Mouse (Mus musculus): ENCODE results near the gene Olfr1513. TPM values are rescaled to one million over a fixed set of nuclear protein-coding genes. Genes with fewer than 3 reads are reported as not detected.
"Not testable (repeated sequence)": the region's sequence is repeated elsewhere in the genome, so short reads cannot be mapped to it uniquely, and the experiment has no call there.

Olfr1513 gene
- polyA plus RNA-seq, 1 experiment from 2014 or later: not detected

DNA sequence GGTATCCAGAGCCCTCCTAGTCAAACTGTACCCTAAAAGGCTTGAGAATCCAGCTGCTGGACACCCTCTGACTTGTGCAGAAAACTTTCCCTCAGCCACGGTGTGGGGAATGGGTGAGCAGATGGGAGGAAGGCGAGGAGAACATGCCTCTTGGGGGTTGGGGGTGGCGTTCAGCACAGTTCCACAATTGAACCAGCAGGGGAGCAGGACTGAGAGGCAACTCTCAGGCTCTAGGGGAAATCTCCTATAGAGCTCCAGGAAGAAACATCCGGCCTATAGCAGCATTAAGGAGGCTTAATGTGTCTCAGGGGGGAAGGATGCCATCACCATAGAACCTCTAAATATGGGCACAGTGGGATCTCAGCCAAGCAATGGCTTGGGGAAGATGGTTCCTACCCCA lies 30.3 kb downstream of the Olfr1513 start:
- Histone ChIP-seq H3K4me3 (peak overlapping the region; percentile 53; the same call in 1 of the 2 replicates), H3K4me2 (peak overlapping the region; percentile 88), H3K4me1 (replicated peaks) (peaks cover 33% of the 10 kb centered on the region), H3K36me3 (no peaks in the 10 kb centered on the region), H3K9ac (no peak overlapping the region; the same call in 1 of the 2 replicates), H3K9me3 (no peaks in the 10 kb centered on the region), H3K27ac (peak overlapping the region; percentile 30; the same call in 1 of the 2 replicates), H3K27me3 (no peaks in the 10 kb centered on the region)
- peak; percentile 54 for ATAC-seq (ENCODE audit: low FRiP score)
- WGBS: 3% methylated on average over 4 of the region's 4 CpGs

DNA sequence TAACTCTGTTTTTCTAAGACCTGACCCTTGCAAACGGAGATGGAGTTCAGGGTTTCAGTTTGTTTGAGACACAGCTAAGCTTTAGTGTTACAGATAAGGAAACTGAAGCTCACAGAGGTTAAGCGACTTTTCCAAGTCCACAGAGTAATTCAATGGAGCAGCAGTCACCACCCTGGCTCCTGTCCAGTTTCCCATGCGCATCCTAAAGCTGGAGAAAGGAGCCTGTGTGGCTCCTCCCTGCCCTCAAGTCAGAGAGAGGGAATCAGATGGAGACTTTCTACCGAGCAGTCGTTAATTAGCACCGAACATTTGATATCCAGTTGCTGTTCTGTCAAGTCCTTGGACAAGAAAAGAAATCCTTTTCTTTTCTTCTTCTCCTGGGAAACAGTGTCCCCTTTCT lies 36.8 kb downstream of the Olfr1513 start:
- ATAC-seq (ENCODE audit: low FRiP score): no peak
- Histone ChIP-seq H3K4me1 (replicated peaks) (peaks cover 19% of the 10 kb centered on the region), H3K9ac (0 out of 2 replicates have a peak overlapping the region, but pooled peaks have one; percentile 3), H3K4me3 (no peak overlapping the region), H3K4me2 (no peak overlapping the region), H3K9me3 (no peaks in the 10 kb centered on the region), H3K36me3 (peaks cover 6% of the 10 kb centered on the region), H3K27me3 (no peaks in the 10 kb centered on the region), H3K27ac (peak overlapping the region; percentile 23; the same call in 1 of the 2 replicates)
- 64% methylated on average over 6 of the region's 6 CpGs for WGBS

DNA sequence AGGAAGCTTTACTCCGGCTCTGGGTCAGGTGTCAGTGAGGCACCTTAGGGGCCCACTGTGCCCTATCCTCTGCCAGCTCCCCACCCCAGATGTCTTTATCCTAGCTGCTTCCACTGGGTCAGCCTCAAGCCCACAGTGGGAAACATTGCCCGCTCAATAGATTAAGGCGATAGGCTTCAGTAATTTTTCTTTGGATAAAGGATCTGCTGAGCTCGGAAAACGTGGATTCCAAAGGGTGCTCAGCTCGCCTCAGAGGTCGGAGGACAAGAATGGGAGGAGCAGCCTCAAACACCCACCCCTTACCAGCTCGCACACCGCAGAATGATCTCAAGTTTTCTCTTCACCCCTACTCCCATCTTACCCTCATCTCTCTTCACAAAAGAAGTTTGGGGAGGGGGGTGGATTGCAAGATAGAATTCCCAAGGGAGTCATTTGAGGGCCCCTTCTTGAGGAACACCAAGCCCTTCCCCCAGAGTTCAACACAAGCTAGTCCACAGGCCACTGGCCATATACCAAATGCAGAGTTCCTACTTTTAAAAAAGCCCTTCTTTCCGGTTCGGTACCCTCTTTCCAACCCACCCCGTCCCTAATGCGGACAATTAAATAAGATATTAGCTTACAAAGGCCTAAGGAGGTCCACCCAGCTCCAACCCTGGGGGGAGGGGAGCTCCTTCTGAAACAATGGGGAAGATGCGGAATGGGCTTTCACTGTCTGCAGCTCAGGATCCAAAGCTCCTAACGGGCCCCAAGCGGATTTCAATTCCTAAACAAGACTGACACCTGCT lies 39.6 kb downstream of the Olfr1513 start:
- 2% methylated on average over 16 of the region's 16 CpGs for WGBS
- H3K9ac ChIP-seq: peak overlapping the region; percentile 92

DNA sequence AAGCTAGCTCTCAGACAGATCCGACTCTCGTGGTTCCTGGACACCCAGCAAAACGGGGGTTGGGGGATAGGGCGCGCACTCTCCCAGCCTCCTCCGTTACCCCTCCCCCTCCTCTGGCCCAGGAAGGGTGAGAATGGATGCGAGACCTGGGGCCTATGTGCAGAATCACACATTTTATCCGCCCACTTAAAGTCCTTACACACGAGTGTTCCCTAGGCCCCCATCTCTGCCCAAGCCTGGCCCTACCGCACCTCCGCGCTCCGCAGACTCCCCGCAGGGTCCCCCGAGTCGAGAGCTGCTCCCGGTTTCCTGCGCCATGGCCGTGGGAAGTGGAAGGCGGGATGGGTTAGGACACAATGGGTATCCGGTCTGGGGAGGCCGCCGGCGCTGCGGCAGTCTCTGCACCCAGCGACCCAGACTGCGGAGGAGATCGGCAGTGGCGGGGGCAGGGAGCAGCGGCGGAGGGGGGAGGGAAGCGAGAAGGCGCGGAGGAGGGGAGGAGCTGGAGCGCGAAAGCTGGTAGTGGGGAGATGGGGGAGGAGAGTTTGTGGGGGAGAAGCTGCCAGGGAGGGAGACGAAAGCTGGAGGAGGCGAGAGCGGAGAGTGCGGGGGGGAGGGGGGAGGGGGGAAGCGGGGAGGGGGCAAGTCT lies 40.3 kb downstream of the Olfr1513 start:
- Histone ChIP-seq H3K27ac (peak overlapping the region; percentile 97), H3K4me2 (peak overlapping the region; percentile 95), H3K9ac (peak overlapping the region; percentile 92), H3K4me3 (peak overlapping the region; percentile 78), H3K4me1 (replicated peaks) (peaks cover 54% of the 10 kb centered on the region), H3K36me3 (peaks cover 40% of the 10 kb centered on the region), H3K27me3 (no peaks in the 10 kb centered on the region), H3K9me3 (no peaks in the 10 kb centered on the region)
- WGBS: 1% methylated on average over 36 of the region's 41 CpGs
- peak; percentile 90 for ATAC-seq (ENCODE audit: low FRiP score)

More for the DNA sequence above, 39.6 kb downstream of the Olfr1513 start:
- peak; percentile 81 for ATAC-seq (ENCODE audit: low FRiP score)
- H3K27me3 ChIP-seq: no peaks in the 10 kb centered on the region
- peak overlapping the region; percentile 78 for H3K4me3 ChIP-seq
- no peaks in the 10 kb centered on the region for H3K9me3 ChIP-seq
- peaks cover 33% of the 10 kb centered on the region for H3K36me3 ChIP-seq
- H3K4me1 ChIP-seq (replicated peaks): peaks cover 47% of the 10 kb centered on the region
- H3K27ac ChIP-seq: peak overlapping the region; percentile 97
- H3K4me2 ChIP-seq: peak overlapping the region; percentile 95

DNA sequence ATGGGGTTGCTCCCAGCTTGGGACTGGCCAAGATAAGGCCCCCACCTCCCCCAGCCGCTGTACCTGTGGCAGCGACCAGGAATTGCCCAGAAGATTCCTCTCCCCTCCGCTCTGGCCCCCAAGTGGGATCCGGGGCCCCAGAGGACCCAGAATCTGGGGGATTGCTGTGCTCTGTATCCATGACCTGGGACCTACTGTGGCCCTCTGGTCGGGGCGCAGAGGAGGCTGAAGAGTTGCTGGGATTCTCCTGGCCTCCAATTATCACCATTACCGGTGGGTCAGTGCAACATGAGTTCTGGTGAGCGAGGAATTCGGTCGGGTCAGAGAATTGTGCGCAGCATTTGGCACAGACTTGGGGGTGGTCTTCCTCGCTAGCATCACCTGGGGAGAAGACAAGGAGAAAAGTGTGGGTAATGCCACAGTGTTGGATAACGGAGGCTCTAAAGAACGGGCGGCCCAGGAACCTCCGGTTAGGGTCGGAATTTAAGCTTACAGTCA lies 40.9 kb downstream of the Olfr1513 start:
- peaks cover 46% of the 10 kb centered on the region for H3K36me3 ChIP-seq
- H3K9ac ChIP-seq: peak overlapping the region; percentile 92
- peak overlapping the region; percentile 95 for H3K4me2 ChIP-seq
- no peaks in the 10 kb centered on the region for H3K27me3 ChIP-seq
- H3K9me3 ChIP-seq: no peaks in the 10 kb centered on the region
- 9% methylated on average over 17 of the region's 17 CpGs for WGBS
- peak overlapping the region; percentile 97 for H3K27ac ChIP-seq
- peak overlapping the region; percentile 78 for H3K4me3 ChIP-seq
- ATAC-seq (ENCODE audit: low FRiP score): peak; percentile 5
- peaks cover 60% of the 10 kb centered on the region for H3K4me1 ChIP-seq (replicated peaks)

DNA sequence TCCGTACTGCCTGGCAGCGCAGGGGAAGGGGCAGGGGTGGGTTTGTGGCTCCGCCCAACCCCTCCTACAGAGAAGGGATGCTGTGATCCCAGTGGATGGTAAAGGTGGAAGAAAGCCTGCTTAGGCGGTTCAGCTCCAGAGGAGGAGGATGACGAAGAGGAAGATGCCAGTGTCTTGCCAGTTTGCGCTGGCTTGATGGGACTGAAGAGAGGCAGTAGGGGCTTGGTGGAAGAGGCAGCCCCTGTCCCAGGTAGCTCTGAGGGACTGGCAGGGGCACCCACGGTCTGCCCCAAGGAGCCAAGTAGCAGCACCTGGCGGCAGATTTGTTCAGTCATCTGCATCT lies 41.4 kb downstream of the Olfr1513 start:
- Histone ChIP-seq H3K4me1 (replicated peaks) (peaks cover 60% of the 10 kb centered on the region), H3K27ac (peak overlapping the region; percentile 97), H3K4me3 (peak overlapping the region; percentile 78), H3K27me3 (no peaks in the 10 kb centered on the region), H3K4me2 (peak overlapping the region; percentile 95), H3K9ac (peak overlapping the region; percentile 92), H3K9me3 (no peaks in the 10 kb centered on the region), H3K36me3 (peaks cover 48% of the 10 kb centered on the region)
- WGBS: 44% methylated on average over 8 of the region's 8 CpGs
- ATAC-seq (ENCODE audit: low FRiP score): no peak

DNA sequence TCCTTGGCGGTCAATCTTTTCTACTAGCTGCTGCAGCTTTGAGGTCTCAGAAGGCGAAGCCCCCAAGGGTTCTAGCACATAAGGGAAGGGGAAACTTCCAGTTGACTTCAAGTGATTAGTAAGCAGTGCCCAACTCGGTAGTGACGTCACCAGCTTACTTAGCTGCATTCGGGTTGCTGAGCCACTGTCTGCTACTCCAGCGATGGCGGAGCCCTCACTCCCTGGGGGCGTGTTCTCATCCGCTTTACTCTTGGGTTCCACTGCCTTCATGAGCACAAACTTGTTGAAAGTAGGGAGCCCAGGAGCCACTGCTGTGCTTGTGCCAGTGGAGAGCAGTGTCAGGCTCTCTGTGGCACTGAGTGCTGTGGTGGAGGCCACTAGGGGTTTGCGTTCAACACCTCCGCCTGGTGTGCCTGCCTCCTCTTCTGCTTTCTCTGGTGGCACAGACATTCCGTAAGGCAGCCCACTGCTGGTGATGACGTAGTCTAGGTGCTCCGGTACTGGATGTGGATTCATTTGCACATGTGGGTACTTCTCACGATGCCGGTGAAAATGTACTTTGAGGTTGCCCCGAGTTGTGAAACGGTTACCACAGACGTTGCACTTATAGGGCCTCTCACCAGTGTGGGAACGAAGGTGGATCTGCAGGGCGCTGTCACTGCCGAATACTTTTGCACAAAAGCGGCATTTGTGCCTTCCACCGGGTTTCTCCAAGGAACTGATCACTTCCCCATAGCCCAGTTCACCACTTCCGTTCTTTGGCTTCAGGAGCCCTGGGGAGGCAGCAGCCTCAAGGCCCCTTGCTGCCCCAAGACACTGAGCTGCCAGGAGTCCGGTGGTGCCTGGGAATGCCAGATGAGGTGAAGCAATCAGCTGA lies 42.0 kb downstream of the Olfr1513 start:
- peaks cover 54% of the 10 kb centered on the region for H3K36me3 ChIP-seq
- H3K27ac ChIP-seq: peak overlapping the region; percentile 97
- WGBS: 82% methylated on average over 26 of the region's 26 CpGs
- H3K27me3 ChIP-seq: no peaks in the 10 kb centered on the region
- peak overlapping the region; percentile 78 for H3K4me3 ChIP-seq
- peak overlapping the region; percentile 95 for H3K4me2 ChIP-seq
- no peaks in the 10 kb centered on the region for H3K9me3 ChIP-seq
- H3K4me1 ChIP-seq (replicated peaks): peaks cover 64% of the 10 kb centered on the region
- no peak for ATAC-seq (ENCODE audit: low FRiP score)
- H3K9ac ChIP-seq: peak overlapping the region; percentile 92

DNA sequence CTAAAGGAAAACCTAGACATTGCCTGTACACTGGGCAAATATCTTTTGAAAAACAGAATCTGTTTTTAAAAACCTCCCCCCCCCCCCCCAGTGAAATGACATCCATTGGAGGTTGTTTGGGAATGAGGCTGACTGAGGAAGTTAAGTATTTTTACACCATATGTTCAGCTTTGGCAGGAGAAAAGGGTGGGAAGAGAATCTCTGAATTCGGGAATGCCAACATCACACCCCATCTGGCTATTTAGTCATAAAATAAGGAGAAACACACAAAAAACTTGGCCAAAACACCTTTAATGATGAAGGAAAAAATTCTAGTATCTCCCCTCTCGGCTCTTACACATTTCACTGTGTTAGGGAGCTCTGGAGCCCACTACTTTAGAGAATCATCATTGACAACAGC lies 45.3 kb downstream of the Olfr1513 start:
- Histone ChIP-seq H3K4me2 (peak overlapping the region; percentile 95), H3K9ac (no peak overlapping the region), H3K4me3 (peak overlapping the region; percentile 7; the same call in 1 of the 2 replicates), H3K36me3 (peaks cover 60% of the 10 kb centered on the region), H3K9me3 (no peaks in the 10 kb centered on the region), H3K27me3 (no peaks in the 10 kb centered on the region), H3K4me1 (replicated peaks) (peaks cover 56% of the 10 kb centered on the region), H3K27ac (no peak overlapping the region)
- no peak for ATAC-seq (ENCODE audit: low FRiP score)
- WGBS: 98% methylated on average over 2 of the region's 2 CpGs

DNA sequence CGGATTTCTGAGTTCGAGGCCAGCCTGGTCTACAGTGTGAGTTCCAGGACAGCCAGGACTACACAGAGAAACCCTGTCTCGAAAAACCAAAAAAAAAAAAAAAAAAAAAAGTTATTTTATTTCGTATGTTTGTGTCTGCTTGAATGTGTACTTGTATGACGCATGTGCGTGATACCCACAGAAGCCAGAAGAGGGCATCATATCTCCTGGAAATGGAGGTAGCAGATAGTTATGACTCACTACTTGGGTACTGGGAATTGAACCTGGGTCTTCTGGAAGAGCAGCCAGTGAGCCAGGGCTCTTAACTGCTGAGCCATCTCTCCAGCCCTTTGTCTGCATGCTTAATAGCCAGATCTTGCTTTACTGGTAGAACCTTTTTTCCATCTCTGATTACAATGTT lies 45.9 kb downstream of the Olfr1513 start:
- not testable (repeated sequence) for H3K27ac ChIP-seq; H3K9me3 ChIP-seq; H3K4me3 ChIP-seq; ATAC-seq (ENCODE audit: low FRiP score); H3K9ac ChIP-seq; H3K4me2 ChIP-seq; H3K27me3 ChIP-seq
- Histone ChIP-seq H3K36me3 (peaks cover 60% of the 10 kb centered on the region), H3K4me1 (replicated peaks) (peaks cover 59% of the 10 kb centered on the region)
- 94% methylated on average over 6 of the region's 6 CpGs for WGBS

DNA sequence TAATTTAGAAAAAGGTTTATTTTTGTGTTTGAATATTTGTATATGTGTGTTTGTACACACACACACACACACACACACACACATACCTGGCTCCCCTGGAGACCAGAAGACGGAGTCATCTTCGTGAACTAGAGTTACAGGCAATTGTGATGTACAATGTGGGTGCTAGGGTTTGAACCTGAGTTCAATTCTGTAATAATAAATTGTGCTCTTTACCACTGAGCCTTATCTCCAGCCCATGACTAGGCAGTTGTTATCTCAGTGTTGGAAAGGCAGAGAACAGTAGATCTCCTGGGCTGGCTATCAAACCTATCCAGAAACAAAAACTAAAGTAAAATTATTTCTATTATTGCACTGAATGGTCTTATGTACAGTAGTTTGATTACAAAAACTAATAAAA lies 50.1 kb downstream of the Olfr1513 start:
- Histone ChIP-seq H3K36me3 (peaks cover 22% of the 10 kb centered on the region), H3K27ac (no peak overlapping the region)
- 94% methylated on average over 2 of the region's 2 CpGs for WGBS

DNA sequence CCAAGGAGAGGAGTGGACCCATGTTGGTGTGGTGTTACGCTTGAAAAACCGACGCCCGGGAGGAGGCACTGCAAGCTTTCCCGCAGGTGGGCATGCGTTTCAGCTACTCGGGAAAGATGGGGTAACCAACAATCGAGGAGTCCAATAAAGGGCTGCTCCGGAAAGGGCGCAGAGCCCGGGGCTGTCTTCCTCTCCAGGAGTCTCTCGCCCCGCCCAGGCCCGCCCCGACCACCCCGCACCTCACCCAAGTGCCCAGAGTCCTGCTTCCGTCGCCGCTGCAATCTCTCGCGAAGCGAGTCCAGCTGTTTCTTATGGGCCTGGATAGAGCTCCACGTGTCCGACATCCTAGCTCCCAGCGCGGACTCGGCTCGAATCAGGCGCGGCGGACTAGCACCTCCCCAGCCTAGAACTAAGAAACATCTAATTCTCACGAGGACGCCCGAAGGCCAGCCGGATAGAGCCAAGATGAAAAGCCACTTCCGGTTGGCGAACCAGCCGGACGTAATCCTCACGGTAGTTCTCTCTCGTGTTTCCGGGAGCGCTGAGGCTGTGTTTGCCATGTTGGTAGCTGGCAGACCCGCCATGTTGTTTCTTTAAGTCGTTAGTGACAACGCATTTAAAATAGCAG lies 51.5 kb downstream of the Olfr1513 start, which contains the start of gene Mettl3:
Mettl3 (minus strand) TSS at position 485 of the 628 bp plus-strand sequence.
- Histone ChIP-seq H3K9me3 (no peaks in the 10 kb centered on the region), H3K4me1 (replicated peaks) (peaks cover 25% of the 10 kb centered on the region), H3K27me3 (no peaks in the 10 kb centered on the region), H3K4me2 (peak within 1 kb of the TSS; percentile 75), H3K27ac (peak within 1 kb of the TSS; percentile 94), H3K4me3 (peak within 1 kb of the TSS; percentile 62), H3K36me3 (peaks cover 20% of the 10 kb centered on the region), H3K9ac (peak within 1 kb of the TSS; percentile 80)
- under 1% methylated on average over 46 of the region's 46 CpGs for WGBS
- peak; percentile 96 for ATAC-seq (ENCODE audit: low FRiP score)

More for the DNA sequence above, 50.1 kb downstream of the Olfr1513 start:
- H3K4me1 ChIP-seq (replicated peaks): peaks cover 33% of the 10 kb centered on the region
- H3K4me2 ChIP-seq: no peak overlapping the region
- ATAC-seq (ENCODE audit: low FRiP score): no peak
- H3K27me3 ChIP-seq: no peaks in the 10 kb centered on the region
- no peak overlapping the region for H3K4me3 ChIP-seq
- H3K9ac ChIP-seq: no peak overlapping the region
- no peaks in the 10 kb centered on the region for H3K9me3 ChIP-seq
